29 mouse cellular contexts compared by ENCODE assay signal in the genomic region with DNA sequence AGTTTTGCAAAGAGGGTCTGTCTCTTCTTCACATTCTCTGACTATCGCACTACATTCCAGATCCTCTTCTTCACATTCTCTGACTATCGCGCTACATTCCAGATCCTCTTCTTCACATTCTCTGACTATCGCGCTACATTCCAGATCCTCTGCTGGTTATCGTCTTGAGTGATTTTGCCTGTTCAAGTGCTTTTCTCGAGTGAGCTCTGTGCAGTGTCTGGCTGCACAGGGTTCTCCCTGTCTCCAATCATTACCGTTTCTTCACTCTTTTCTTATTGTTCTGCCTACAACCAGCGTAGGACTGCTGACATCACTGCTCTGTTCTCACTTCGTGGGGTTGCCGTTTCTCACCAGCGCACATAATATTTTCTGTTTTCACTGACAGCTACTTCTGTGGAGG.
DNase-seq lines count a peak whose midpoint lies in the region; ATAC-seq and TF ChIP-seq lines count a peak whose summit lies in the region.
"Had no signal": no experiment of that assay in that cellular context is flagged by ENCODE, and none has a peak within 500 bp of the region (broad histone marks: within the 10 kb centered on the region; RNA-seq: fewer than 3 reads in every experiment).

No protein-coding gene starts in this region.

- H3K4me2 ChIP-seq in heart, embryonic 14.5 days (ENCODE audit: low read length), result peak overlapping the region; percentile 60
- H3K4me2 ChIP-seq in lung, embryonic 14.5 days, result 0 out of 2 replicates have a peak overlapping the region, but pooled peaks have one; percentile 18
- H3K4me2 ChIP-seq: embryonic facial prominence, embryonic 12.5 days; hindbrain, embryonic 14.5 days; midbrain, embryonic 15.5 days; neural tube, embryonic 15.5 days had no signal

- H3K9ac ChIP-seq in heart, embryonic 14.5 days (ENCODE audit: low read length), result peak overlapping the region; percentile 46; the same call in 1 of the 2 replicates
- H3K9ac ChIP-seq in lung, embryonic 14.5 days, result no peak overlapping the region
- H3K9ac ChIP-seq: embryonic facial prominence, embryonic 12.5 days; hindbrain, embryonic 14.5 days; liver, embryonic 14.5 days; midbrain, embryonic 15.5 days; neural tube, embryonic 15.5 days had no signal

- no peaks in the 10 kb centered on the region for H3K27me3 ChIP-seq in heart, embryonic 14.5 days (ENCODE audit: control insufficient read depth, insufficient read depth, low read length)
- no peaks in the 10 kb centered on the region for H3K27me3 ChIP-seq in lung, embryonic 14.5 days (ENCODE audit: insufficient read depth, low read length)
- H3K27me3 ChIP-seq: embryonic facial prominence, embryonic 12.5 days; midbrain, embryonic 15.5 days; neural tube, embryonic 15.5 days had no signal

- peak; percentile 64 for DNase-seq in heart, adult 11 months
- no peak for DNase-seq in heart, postnatal 36 days
- DNase-seq in heart, adult 18-20 months, result no peak
- DNase-seq in lung, embryonic 14.5 days, result no peak
- no peak for DNase-seq in lung, postnatal 10 days
- no peak for DNase-seq in adrenal gland, adult 8-10 months
- DNase-seq: adrenal gland, postnatal 10 days; cerebellum, adult 8-10 months; cerebellum, postnatal 25 days; embryo, embryonic 11 days; gastrocnemius, postnatal 25 days; kidney, adult 8-10 months; kidney, postnatal 4 days; layer of hippocampus, postnatal 36 days; liver; lung, adult 2 months; retina, postnatal 1 day; right cerebral cortex, postnatal 14 days; thymus, postnatal 14 days had no signal

- H3K36me3 ChIP-seq in heart, embryonic 14.5 days (ENCODE audit: control insufficient read depth, insufficient read depth, low read length), result no peaks in the 10 kb centered on the region
- no peaks in the 10 kb centered on the region for H3K36me3 ChIP-seq in lung, embryonic 14.5 days (ENCODE audit: insufficient read depth)
- H3K36me3 ChIP-seq: embryonic facial prominence, embryonic 12.5 days; G1E; midbrain, embryonic 10.5 days; midbrain, embryonic 15.5 days; neural tube, embryonic 15.5 days had no signal

- H3K4me3 ChIP-seq in heart, embryonic 14.5 days (ENCODE audit: control insufficient read depth in 1 of 2, insufficient read depth in 1 of 2, low read depth in 1 of 2, low read length in 2 of 2), result peak overlapping the region; percentile 18 to 32
- H3K4me3 ChIP-seq in lung, embryonic 14.5 days (ENCODE audit: low read depth, low read length), result no peak overlapping the region
- H3K4me3 ChIP-seq: embryonic facial prominence, embryonic 12.5 days; midbrain, embryonic 10.5 days; midbrain, embryonic 15.5 days; neural tube, embryonic 15.5 days had no signal

- TF ChIP-seq CTCF in lung, embryonic 14.5 days (IDR thresholded peaks at IDR 0.05; ENCODE audit: low read depth), result no peak

- no peaks in the 10 kb centered on the region for H3K9me3 ChIP-seq in heart, embryonic 14.5 days (ENCODE audit: control insufficient read depth, low read length)
- peaks cover 3% of the 10 kb centered on the region; the same call in 1 of the 2 replicates for H3K9me3 ChIP-seq in lung, embryonic 14.5 days (ENCODE audit: low read depth, low read length)
- H3K9me3 ChIP-seq: embryonic facial prominence, embryonic 12.5 days; midbrain, embryonic 15.5 days; neural tube, embryonic 15.5 days had no signal

- intact Hi-C loops in heart, postnatal 36 days (cut with DNase I), result no loop called here

- peaks cover 19 to 21% of the 10 kb centered on the region in 2 experiments for H3K4me1 ChIP-seq in heart, embryonic 14.5 days (ENCODE audit: control insufficient read depth in 2 of 2, insufficient read depth in 2 of 2, low read length in 2 of 2)
- H3K4me1 ChIP-seq in lung, embryonic 14.5 days (ENCODE audit: insufficient read depth), result peaks cover 11% of the 10 kb centered on the region; the same call in 1 of the 2 replicates

- WGBS in heart, embryonic 14.5 days, result 26% methylated on average over 12 of the region's 12 CpGs
- WGBS in lung, embryonic 14.5 days, result 72% methylated on average over 12 of the region's 12 CpGs

- peak overlapping the region in 1 of 2 experiments; percentile 53; a peak in 2 of 4 replicates for H3K27ac ChIP-seq in heart, embryonic 14.5 days (replicated peaks in 1 of 2; ENCODE audit: control insufficient read depth in 1 of 2, insufficient read depth in 1 of 2, low read depth in 2 of 2, low read length in 2 of 2)
- H3K27ac ChIP-seq in lung, embryonic 14.5 days (ENCODE audit: low read depth), result no peak overlapping the region
- H3K27ac ChIP-seq: embryonic facial prominence, embryonic 12.5 days; hindbrain, embryonic 14.5 days; kidney, postnatal 0 days; liver, embryonic 14.5 days; midbrain, embryonic 10.5 days; midbrain, embryonic 15.5 days; neural tube, embryonic 15.5 days had no signal

- no peak for ATAC-seq in heart, embryonic 14.5 days (ENCODE audit: insufficient number of reproducible peaks, insufficient read depth, low FRiP score, low read depth)
- ATAC-seq in lung, embryonic 14.5 days (ENCODE audit: insufficient read depth), result no peak
- ATAC-seq: forebrain, embryonic 14.5 days; midbrain, embryonic 15.5 days had no signal
